Mouse (Mus musculus): ENCODE measurements around the gene Ncoa5.

DNA sequence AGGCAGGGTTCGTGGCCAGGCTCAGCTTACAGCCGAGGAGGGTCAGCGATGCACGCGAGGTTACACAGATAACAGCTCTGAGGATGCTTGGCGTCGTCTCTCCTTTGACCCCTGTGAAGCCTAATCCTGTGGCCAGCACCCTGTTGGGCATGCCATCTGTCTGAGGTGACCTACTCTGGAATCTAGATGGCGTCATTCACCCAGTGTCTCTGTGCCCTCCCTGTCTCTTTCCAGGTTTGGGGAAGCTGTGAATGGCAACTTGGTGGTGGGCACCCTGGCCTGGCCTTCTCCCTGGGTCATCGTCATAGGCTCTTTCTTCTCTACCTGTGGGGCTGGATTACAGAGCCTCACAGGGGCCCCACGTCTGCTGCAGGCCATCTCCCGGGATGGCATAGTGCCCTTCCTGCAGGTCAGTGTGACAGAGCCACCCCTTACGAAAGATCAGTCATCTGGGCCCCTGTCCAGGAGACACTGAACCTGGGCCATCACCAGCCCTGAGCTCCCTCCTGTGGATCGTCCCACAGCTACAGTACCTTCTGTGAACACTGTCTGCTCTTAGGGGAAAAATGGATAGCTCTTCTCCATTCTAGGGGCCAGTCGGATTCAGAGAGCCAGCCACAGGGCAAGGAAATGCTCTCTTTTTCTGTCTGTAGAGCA lies 48.2 kb downstream of the Ncoa5 start:
- no peak for TF ChIP-seq CTCF (IDR thresholded peaks at IDR 0.05; ENCODE audit: low read depth)
- no peak for TF ChIP-seq EP300 (IDR thresholded peaks at IDR 0.05; ENCODE audit: low read depth)
